Mouse (Mus musculus) erythroblast, embryonic 14.5 days (primary cell): ENCODE data around the gene Nuak2. TPM values are rescaled to one million over a fixed set of nuclear protein-coding genes. Genes with fewer than 3 reads are reported as not detected.

Experiments used
- H3K27me3 ChIP-seq: 2 replicates; pipeline ENCODE4 v1.6.1; 2012; ENCODE audit warnings: inconsistent platforms; ENCODE audit not compliant: control insufficient read depth
- H3K36me3 ChIP-seq: 2 replicates; pipeline ENCODE4 v1.6.1; 2012; ENCODE audit warnings: mild to moderate bottlenecking, inconsistent platforms; ENCODE audit not compliant: control insufficient read depth
- H3K4me1 ChIP-seq: 2 replicates; pipeline ENCODE4 v1.6.1; 2012; ENCODE audit warnings: inconsistent platforms; ENCODE audit not compliant: control insufficient read depth
- H3K4me3 ChIP-seq: replicated peaks from 2 replicates; pipeline ENCODE3; 2012; ENCODE audit warnings: moderate library complexity, mild to moderate bottlenecking, inconsistent platforms
- H3K9me3 ChIP-seq: 2 replicates; pipeline ENCODE4 v1.6.1; 2012; ENCODE audit warnings: low read length, inconsistent platforms, mixed read lengths; ENCODE audit not compliant: control insufficient read depth
- GATA1 ChIP-seq: IDR thresholded peaks from 2 replicates; pipeline ENCODE4 v1.6.1; 2012; ENCODE audit warnings: low read length, inconsistent platforms, mixed read lengths
- TAL1 ChIP-seq: IDR thresholded peaks from 3 replicates; pipeline ENCODE4 v1.6.1; 2012; ENCODE audit warnings: low read length, inconsistent platforms, mixed read lengths
- polyA plus RNA-seq: library from polyadenylated mRNA; stranded (reverse); fragments of >175 nt; gene quantifications from 2 replicates; pipeline ENCODE4 v1.2.3, GENCODE M21; 2012

The Nuak2 gene
- polyA plus RNA-seq, 1 experiment: not detected

DNA sequence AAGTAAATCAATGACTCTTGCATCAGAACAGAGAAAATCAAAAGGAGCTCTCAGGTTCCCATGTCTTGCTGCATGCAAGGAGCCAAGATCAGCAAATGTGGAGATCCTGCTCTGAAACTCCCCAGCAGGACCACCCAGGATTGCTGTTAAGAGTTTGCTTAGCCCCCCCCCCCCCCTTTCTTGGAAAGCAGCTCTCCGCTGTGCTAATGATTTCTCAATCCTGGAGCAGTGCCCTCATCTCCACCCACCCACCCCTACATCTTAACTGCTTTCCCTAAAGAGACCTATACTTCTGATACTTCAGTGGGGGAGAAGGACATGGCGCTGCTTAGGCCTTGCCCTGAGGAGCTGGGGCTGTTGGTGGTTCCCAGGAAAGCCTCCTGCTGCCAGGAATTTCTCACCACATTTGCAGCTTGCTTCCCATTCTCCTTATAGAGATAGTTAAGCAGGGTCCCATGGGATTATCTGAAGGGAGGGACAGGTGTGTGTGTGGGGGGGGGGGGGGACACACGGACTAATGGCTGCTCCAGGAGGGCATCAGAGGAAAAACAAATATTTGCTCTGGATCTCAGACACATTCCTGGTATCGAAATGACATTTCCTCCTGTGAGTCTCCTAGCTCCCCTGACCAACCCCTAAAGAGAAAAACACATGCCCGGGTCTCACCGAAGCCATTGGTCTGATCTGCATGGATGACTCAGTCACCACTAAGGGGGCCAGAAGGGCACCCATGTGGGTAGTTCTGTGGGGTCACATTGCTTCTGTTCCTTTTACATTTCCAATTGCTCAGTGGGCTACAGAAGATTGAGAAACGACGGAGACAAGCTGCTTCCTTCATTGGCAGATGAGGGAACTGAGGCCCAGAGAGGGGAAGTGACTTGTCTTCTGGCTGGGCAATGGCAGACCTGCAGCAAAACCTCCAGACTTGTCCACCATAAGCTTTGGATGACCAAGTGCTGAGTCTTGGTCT, 2.3 kb downstream of the Nuak2 start:
- no peak overlapping the region for H3K4me3 ChIP-seq
- no peaks in the 10 kb centered on the region for H3K36me3 ChIP-seq
- TF ChIP-seq GATA1 (no peak), TAL1 (no peak)
- peaks cover 9% of the 10 kb centered on the region for H3K4me1 ChIP-seq
- peaks cover 5% of the 10 kb centered on the region for H3K9me3 ChIP-seq
- peaks cover 65% of the 10 kb centered on the region for H3K27me3 ChIP-seq

DNA sequence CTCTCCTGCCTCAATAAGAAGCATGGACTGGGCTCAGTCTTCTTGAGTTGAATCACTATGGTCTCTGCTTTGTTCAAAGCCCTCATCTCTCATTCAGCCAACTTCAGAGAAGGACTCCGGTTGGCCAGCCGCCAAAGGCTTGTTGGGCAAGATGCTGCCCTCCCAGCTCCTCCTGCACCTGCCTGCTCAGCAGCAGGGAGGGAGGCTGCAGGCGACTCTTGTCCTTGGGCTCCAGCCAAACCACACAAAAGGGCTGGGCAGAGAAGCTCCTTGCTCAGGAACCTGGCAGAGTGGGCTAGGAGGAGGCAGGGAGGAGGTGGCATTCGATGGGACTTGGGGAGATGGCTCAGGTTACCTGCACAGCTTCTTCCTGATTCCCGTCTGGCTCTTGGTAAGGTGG, 3.3 kb downstream of the Nuak2 start:
- H3K4me3 ChIP-seq: no peak overlapping the region
- no peaks in the 10 kb centered on the region for H3K36me3 ChIP-seq
- peaks cover 5% of the 10 kb centered on the region for H3K9me3 ChIP-seq
- no peak for TF ChIP-seq GATA1
- TF ChIP-seq TAL1: no peak
- H3K4me1 ChIP-seq: peaks cover 9% of the 10 kb centered on the region
- H3K27me3 ChIP-seq: peaks cover 55% of the 10 kb centered on the region

DNA sequence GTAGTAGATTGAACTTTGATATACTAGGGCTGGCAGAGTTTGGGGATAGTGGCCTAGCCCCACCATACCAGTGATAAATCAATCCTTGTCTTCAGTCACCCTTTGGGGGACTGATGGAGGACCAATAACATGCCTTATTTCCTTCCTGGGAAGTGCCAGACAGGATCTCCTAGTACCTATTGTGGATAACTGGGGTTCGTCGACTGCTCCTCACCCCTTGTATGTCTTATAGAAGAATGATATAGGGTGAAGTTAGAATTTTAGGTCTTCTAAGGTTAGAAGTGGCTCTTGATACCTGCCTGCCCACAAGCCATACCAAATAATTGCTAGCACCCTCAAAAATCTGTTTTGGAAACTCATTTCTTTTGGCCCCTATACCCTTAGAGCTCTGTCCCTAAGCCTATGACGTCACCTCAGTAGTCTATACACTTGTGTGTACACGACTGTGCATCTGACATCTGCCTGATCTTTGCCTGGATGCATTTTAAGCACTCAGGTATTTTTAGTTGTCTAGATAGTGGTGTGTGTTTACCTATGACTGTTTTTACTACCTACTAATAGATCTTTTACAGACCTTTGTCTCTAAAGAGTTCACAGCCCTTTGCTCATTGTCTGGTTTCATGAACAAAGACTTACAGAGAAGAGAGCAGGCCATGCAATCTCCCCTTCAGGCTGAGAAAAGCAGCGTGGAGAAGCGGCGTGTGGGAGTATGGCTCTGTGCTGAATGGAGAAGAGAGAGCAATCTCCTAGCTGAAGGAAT, 6.1 kb downstream of the Nuak2 start:
- no peaks in the 10 kb centered on the region for H3K9me3 ChIP-seq
- H3K4me1 ChIP-seq: no peaks in the 10 kb centered on the region
- TF ChIP-seq TAL1: no peak
- no peak for TF ChIP-seq GATA1
- no peak overlapping the region for H3K4me3 ChIP-seq
- no peaks in the 10 kb centered on the region for H3K36me3 ChIP-seq
- peaks cover 27% of the 10 kb centered on the region for H3K27me3 ChIP-seq

DNA sequence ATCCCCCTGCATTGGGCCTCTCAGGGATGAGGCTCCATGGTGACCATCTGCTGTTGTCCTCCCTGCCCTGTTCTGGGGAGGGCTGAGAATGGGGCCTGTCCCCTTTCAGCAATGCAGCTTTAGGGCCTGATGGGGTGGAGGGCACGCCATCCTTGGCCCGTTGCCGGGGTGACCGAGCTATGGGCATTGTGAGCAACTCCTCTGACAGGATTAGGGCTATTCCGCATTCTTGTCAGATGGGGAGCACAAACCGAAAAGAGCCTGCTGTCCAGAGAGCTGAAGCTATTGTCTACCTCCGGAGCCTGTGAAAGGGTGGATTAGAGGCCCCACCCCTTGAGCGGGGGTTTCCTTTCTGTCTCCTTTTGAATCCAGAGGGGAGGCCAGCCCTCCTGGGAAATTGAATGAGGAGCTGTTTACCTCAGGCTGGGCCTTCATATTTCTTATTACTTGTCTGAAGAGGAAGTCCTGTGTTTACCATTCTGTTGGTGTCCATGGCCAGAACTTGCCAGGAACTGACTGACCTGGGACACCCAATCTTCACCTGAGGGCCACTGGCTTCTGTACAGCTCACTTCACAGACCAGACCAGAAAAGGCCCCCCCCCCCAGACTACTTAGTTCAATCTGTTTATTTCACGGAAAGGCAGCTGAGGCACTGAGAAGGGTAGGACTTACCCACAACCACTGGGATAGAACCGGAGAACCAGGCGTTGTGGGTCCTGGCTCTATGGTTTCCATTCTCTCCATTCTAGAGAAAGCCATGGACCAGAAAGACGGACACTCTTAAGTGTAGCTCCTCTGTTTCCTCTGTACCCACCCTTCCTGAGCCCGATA, 7.0 kb downstream of the Nuak2 start:
- Histone ChIP-seq H3K4me3 (no peak overlapping the region), H3K36me3 (no peaks in the 10 kb centered on the region), H3K4me1 (no peaks in the 10 kb centered on the region), H3K9me3 (no peaks in the 10 kb centered on the region), H3K27me3 (peaks cover 18% of the 10 kb centered on the region)
- TF ChIP-seq GATA1: no peak
- no peak for TF ChIP-seq TAL1

DNA sequence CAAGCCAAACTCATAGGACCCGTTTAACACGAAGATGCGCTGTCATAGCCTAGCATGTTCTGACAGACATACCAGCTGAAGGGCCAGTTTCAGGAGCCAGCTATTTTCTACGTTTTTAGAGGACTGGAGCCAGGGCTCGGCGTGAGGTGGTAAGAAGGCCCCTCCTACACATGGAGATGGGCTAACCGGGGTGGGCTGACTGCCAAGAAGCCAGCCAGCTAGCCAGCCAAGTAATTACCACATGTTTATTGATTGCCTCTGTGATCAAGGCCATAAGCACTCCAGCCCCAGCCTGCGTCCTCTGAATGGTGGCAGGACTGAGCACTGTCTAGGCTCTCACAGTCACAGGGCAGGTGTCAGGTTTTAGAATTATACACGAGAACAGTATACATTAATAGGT, 10.9 kb downstream of the Nuak2 start:
- TF ChIP-seq GATA1 (no peak), TAL1 (no peak)
- H3K27me3 ChIP-seq: peaks cover 2% of the 10 kb centered on the region; the same call in 1 of the 2 replicates
- H3K9me3 ChIP-seq: no peaks in the 10 kb centered on the region
- H3K36me3 ChIP-seq: peaks cover 5% of the 10 kb centered on the region; the same call in 1 of the 2 replicates
- H3K4me1 ChIP-seq: no peaks in the 10 kb centered on the region
- no peak overlapping the region for H3K4me3 ChIP-seq

DNA sequence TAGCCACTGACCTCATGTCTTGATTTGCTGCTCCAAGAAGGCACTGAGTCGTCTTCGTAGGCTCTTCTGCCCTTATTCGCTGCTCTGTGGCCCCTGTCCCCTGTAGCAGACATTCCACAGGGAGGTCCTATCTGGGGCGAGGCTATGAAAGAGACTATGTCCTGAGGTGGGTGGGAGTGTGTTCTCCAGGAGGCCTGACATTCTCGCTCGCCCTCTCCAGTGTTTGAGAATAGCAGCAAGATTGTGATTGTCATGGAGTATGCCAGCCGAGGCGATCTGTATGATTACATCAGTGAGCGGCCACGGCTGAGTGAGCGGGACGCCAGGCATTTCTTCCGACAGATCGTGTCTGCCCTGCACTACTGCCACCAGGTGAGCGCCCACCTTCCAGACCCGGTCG, 11.6 kb downstream of the Nuak2 start:
- Histone ChIP-seq H3K4me1 (no peaks in the 10 kb centered on the region), H3K4me3 (no peak overlapping the region), H3K36me3 (peaks cover 7% of the 10 kb centered on the region; the same call in 1 of the 2 replicates), H3K27me3 (peaks cover 2% of the 10 kb centered on the region; the same call in 1 of the 2 replicates), H3K9me3 (no peaks in the 10 kb centered on the region)
- TF ChIP-seq TAL1: no peak
- TF ChIP-seq GATA1: no peak

DNA sequence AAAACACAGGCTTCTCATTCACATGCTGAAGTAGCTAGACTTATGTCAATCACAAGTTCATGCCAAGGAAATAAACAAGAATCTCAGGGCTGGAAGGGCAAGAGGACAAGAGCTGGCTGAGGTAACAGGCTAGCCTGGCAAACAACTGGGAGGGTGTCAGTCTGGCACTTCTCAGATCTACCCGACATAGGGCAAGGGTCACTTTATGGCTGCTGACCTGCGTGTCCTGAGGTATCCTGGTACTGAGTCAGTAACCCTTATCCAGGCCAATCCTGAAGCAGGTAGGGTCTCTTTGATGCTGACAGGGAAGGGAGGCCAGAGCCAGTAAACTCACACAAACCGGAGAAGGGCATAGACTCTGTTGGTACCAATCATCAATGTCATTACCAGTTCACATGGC, 12.6 kb downstream of the Nuak2 start:
- no peak for TF ChIP-seq GATA1
- TF ChIP-seq TAL1: no peak
- peaks cover under 1% of the 10 kb centered on the region for H3K4me1 ChIP-seq
- peaks cover 2% of the 10 kb centered on the region; the same call in 1 of the 2 replicates for H3K27me3 ChIP-seq
- no peak overlapping the region for H3K4me3 ChIP-seq
- no peaks in the 10 kb centered on the region for H3K9me3 ChIP-seq
- H3K36me3 ChIP-seq: peaks cover 7% of the 10 kb centered on the region; the same call in 1 of the 2 replicates

DNA sequence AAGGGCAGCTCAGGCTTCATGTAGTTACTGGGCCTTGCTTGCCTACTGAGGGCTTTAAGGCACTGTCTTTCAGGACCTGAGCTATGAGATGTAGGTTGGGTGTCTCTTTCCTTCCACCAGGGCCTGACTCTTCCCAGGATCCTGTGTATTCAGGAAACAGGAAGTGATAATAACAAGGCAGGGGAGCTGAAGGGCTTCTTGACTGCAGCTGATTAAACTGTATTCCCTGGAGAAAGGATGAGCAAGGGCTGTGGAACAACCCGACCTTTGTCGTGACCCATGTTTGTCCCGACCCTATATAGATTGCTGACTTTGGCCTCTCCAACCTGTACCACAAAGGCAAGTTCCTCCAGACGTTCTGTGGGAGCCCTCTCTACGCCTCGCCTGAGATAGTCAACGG, 13.7 kb downstream of the Nuak2 start:
- no peak overlapping the region for H3K4me3 ChIP-seq
- H3K4me1 ChIP-seq: peaks cover 11% of the 10 kb centered on the region
- H3K36me3 ChIP-seq: peaks cover 7% of the 10 kb centered on the region; the same call in 1 of the 2 replicates
- TF ChIP-seq GATA1: no peak
- no peaks in the 10 kb centered on the region for H3K9me3 ChIP-seq
- peaks cover 2% of the 10 kb centered on the region; the same call in 1 of the 2 replicates for H3K27me3 ChIP-seq
